Mouse (Mus musculus): ENCODE results near the gene B4gat1. TPM values are rescaled to one million over a fixed set of nuclear protein-coding genes. Genes with fewer than 3 reads are reported as not detected.
"Not testable (repeated sequence)": the region's sequence is repeated elsewhere in the genome, so short reads cannot be mapped to it uniquely, and the experiment has no call there.

B4gat1 gene
- polyA plus RNA-seq, 2 experiments from 2014 or later, result 11.9 to 20.5 TPM

DNA sequence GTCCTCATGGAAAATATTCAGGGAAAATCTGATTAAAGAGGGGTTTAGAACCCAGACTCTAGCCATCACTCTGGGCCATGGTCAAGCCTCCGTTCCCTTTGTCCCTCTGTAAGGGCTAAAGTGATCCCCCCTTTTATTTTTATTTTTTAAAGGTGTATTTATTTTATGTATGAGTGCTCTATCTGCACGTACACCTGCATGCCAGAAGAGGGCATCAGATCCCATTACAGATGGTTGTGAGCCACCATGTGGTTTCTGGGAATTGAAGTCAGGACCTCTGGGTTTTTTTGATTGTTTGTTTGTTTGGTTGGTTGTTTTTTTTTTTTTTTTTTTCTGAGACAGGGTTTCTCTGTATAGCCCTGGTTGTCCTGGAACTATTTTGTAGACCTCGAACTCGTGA lies 47.9 kb downstream of the B4gat1 start:
- ATAC-seq, result not testable (repeated sequence)

DNA sequence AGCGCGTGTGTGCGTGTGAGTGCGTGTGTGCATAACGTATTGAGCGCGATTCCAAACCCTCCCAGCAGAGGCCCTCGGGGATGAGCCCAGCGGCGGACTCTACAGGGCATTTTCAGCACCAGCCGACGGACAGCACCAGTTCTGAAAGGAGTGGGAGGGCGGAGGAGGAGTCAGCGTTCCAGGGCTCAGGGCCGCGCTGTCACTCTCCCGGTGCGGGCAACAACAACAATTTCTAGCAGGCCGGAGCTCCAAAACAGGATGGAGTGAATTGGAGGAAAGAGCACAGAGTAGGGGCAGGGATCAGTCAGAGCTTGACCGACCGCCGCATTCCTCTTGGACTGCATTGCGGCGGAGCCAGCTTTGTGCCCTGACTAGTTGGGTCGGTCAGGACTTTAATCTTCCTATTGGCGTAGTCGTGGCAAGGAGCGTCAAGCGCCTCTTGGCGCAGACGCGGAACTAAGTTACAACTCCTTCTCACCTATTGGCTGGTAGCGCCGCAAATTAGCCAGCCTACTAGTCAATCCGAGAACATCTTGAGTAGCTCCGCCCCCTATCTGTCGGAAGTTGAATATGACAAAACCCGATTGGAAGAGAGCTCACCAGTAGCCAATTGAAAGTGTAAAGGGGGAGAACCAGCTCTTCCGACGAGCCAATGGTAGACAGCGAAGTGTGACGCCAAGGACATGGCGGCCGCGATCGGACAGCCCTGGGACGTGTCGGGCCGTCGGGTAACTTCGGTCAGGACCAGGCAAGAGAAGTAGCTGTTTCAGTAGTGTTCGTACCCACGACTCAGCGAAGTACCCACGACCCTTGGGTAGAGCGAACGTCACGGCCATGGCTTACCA lies 49.5 kb downstream of the B4gat1 start, which contains the start of gene Yif1a:
Gene Yif1a, plus strand, starts transcription at position 655 of the 845 bp plus-strand sequence.
- ATAC-seq, result peak; percentile 93

DNA sequence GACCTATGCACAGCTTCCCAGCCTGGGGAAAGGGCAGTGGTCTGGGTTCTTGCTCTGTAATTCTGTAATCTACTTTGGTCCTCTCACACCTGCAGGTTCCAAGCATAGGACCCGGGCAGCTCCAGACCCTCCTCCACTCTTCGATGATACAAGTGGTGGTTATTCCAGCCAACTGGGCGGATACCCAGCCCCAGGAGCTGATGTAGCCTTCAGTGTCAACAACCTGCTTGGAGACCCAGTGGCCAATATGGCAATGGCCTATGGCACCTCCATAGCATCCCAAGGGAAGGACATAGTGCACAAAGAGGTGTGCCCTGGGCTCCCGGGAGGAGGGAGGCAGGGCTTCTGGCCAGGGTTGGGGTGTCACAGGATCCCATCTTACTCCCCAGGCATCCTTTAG lies 50.7 kb downstream of the B4gat1 start:
- no peak for ATAC-seq

Other genes with a start within 250 kb of the B4gat1 start
- gene Rbm4, start 244.9 kb upstream of the B4gat1 start, polyA plus RNA-seq (2017; shearing (Covaris generic)), result 10 to 100 TPM; 27.9 to 49.0 TPM
- gene Gm21992, start 227.2 kb upstream of the B4gat1 start, polyA plus RNA-seq (2017; shearing (Covaris generic)), result 10 to 100 TPM; 29.3 to 43.9 TPM
- gene Rbm14, start 227.2 kb upstream of the B4gat1 start, polyA plus RNA-seq (2017; shearing (Covaris generic)), result 10 to 100 TPM; 22.1 to 53.5 TPM
- 100 to 1,000 TPM; 137 to 175 TPM for gene Ccs, start 199.5 kb upstream of the B4gat1 start, polyA plus RNA-seq (2017; shearing (Covaris generic))
- gene Ccdc87, start 199.5 kb upstream of the B4gat1 start, polyA plus RNA-seq (2017; shearing (Covaris generic)), result not detected
- 1 to 10 TPM; 2.0 to 4.8 TPM for gene Ctsf, start 183.7 kb upstream of the B4gat1 start, polyA plus RNA-seq (2017; shearing (Covaris generic))
- not detected for gene Actn3, start 160.9 kb upstream of the B4gat1 start, polyA plus RNA-seq (2017; shearing (Covaris generic))
- gene Zdhhc24, start 160.2 kb upstream of the B4gat1 start, polyA plus RNA-seq (2017; shearing (Covaris generic)), result 1 to 10 TPM; 3.7 to 6.2 TPM
- gene Bbs1, start 132.2 kb upstream of the B4gat1 start, polyA plus RNA-seq (2017; shearing (Covaris generic)), result 1 to 10 TPM in 1 of 2 experiments, under 1 TPM in 1; 0.38 to 1.7 TPM
- 10 to 100 TPM; 39.4 to 67.8 TPM for gene Dpp3, start 110.5 kb upstream of the B4gat1 start, polyA plus RNA-seq (2017; shearing (Covaris generic))
- gene Peli3, start 95.7 kb upstream of the B4gat1 start, polyA plus RNA-seq (2017; shearing (Covaris generic)), result under 1 TPM in 1 of 2 experiments, not detected in 1; 0.33 TPM
- gene Mrpl11, start 76.7 kb upstream of the B4gat1 start, polyA plus RNA-seq (2017; shearing (Covaris generic)), result 10 to 100 TPM; 75.6 to 83.6 TPM
- 1 to 10 TPM in 1 of 2 experiments, under 1 TPM in 1; 0.90 to 2.1 TPM for gene Npas4, start 48.5 kb upstream of the B4gat1 start, polyA plus RNA-seq (2017; shearing (Covaris generic))
- gene Slc29a2, start 15.0 kb upstream of the B4gat1 start, polyA plus RNA-seq (2017; shearing (Covaris generic)), result 1 to 10 TPM; 2.4 to 2.5 TPM
- gene AC124502.3, start 65 bp downstream of the B4gat1 start, polyA plus RNA-seq (2017; shearing (Covaris generic)), result under 1 TPM; 0.35 to 0.80 TPM
- 100 to 1,000 TPM in 1 of 2 experiments, 10 to 100 TPM in 1; 85.7 to 136 TPM for gene Brms1, start 2.5 kb downstream of the B4gat1 start, polyA plus RNA-seq (2017; shearing (Covaris generic))
- under 1 TPM; 0.14 to 0.17 TPM for gene Rin1, start 11.7 kb downstream of the B4gat1 start, polyA plus RNA-seq (2017; shearing (Covaris generic))
- not detected for gene Cd248, start 29.3 kb downstream of the B4gat1 start, polyA plus RNA-seq (2017; shearing (Covaris generic))
- gene Tmem151a, start 46.7 kb downstream of the B4gat1 start, polyA plus RNA-seq (2017; shearing (Covaris generic)), result not detected
- 10 to 100 TPM; 58.1 to 67.8 TPM for gene Yif1a, start 49.7 kb downstream of the B4gat1 start, polyA plus RNA-seq (2017; shearing (Covaris generic))
- under 1 TPM in 1 of 2 experiments, not detected in 1; 0.55 TPM for gene Cnih2, start 59.7 kb downstream of the B4gat1 start, polyA plus RNA-seq (2017; shearing (Covaris generic))
- 100 to 1,000 TPM in 1 of 2 experiments, 10 to 100 TPM in 1; 91.1 to 113 TPM for gene Rab1b, start 68.2 kb downstream of the B4gat1 start, polyA plus RNA-seq (2017; shearing (Covaris generic))
- gene Klc2, start 79.7 kb downstream of the B4gat1 start, polyA plus RNA-seq (2017; shearing (Covaris generic)), result 1 to 10 TPM; 4.3 to 5.0 TPM
- gene Pacs1, start 234.3 kb downstream of the B4gat1 start, polyA plus RNA-seq (2017; shearing (Covaris generic)), result 10 to 100 TPM; 16.5 to 21.9 TPM

All from CD4-positive, CD25-positive, alpha-beta regulatory T cell, adult 4 months (primary cell).